Mouse (Mus musculus): Measurements from ENCODE around the gene Gm10188.
A peak's percentile ranks its signal among the peaks of the same experiment; 100 is the strongest.

DNA sequence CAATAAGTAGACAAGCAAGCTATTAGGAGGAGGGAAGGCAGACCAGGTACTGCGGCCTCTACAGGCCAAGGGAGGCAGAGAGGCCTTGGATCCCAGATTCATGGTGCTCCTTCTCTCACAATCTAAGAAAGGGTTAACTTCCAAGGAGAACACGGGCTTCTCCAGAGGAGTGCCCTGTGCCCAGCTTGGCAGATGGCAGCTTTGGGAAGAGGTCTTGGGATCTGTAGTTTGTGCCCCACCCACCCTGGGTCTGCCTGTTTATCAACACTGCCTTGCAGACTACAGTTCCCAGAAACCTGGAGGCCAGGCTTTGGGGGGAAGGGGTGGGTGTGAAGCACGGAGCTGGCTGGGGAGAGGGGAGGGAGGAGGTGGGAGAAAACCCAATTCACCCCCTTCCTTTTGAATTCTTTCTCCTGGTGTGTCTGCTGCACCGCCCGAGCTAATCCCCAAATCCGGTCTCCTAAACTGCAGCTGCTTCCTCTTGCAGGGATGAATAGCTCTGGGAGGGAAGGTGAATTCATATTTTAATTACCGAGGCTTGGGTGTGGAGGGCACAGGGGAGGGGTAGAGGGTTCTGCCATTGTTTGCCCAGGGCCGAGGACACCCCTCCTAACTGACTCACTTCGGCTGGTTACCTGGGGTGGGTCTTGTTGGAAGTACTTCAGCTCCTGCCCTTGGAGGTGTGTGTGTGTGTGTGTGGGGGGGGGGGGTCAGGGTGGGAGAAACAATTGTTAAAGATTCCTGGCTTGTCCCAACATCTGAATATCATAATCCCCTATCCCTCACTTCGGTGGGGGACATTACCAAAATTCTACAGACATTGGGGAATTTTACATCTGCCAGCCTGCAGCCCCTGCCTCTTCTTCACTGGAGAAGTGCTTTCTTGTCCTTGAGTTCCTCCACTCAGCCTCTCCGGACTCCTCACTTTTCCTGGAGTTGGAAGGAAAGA, 28.7 kb downstream of the Gm10188 start:
- TF ChIP-seq CTCF (IDR thresholded peaks at IDR 0.05) = peak; percentile 42; the same call in 1 of the 2 replicates
- no peak for TF ChIP-seq EP300 (IDR thresholded peaks at IDR 0.05)
